Mouse (Mus musculus) stomach, postnatal 0 days (tissue): ENCODE data around the gene Gse1. TPM values are rescaled to one million over a fixed set of nuclear protein-coding genes. Genes with fewer than 3 reads are reported as not detected.

ENCODE experiments used
- ATAC-seq: fragments of 200-750 bp; cut with Nextera tagmentation; 2 replicates; pipeline ENCODE4 v1.8.0; 2017; ENCODE audit not compliant: low FRiP score, low TSS enrichment
- DNase-seq: peaks from one replicate; pipeline ENCODE4 v3.0.0-alpha.2; 2016; ENCODE audit warnings: low spot score
- H3K27ac ChIP-seq: fragments of 300-500 bp; sonication (generic); replicated peaks from 2 replicates; pipeline ENCODE4 v1.5.1; 2014; ENCODE audit warnings: mild to moderate bottlenecking, control low read depth
- H3K27me3 ChIP-seq: fragments of 300-500 bp; sonication (generic); 2 replicates; pipeline ENCODE4 v1.6.1; 2014; ENCODE audit warnings: low read length; ENCODE audit not compliant: control insufficient read depth, insufficient read depth
- H3K36me3 ChIP-seq: fragments of 300-500 bp; sonication (generic); 2 replicates; pipeline ENCODE4 v1.6.1; 2014; ENCODE audit warnings: low read length, mixed read lengths; ENCODE audit not compliant: control insufficient read depth, insufficient read depth
- H3K4me1 ChIP-seq: fragments of 300-500 bp; sonication (generic); replicated peaks from 2 replicates; pipeline ENCODE4 v1.6.1; 2014; ENCODE audit warnings: antibody characterized with exemption; ENCODE audit not compliant: control insufficient read depth, insufficient read depth
- H3K4me2 ChIP-seq: fragments of 300-500 bp; sonication (generic); replicated peaks from 2 replicates; pipeline ENCODE4 v1.6.1; 2014; ENCODE audit warnings: low read depth, mild to moderate bottlenecking, control low read depth, moderate library complexity
- H3K4me3 ChIP-seq: fragments of 300-500 bp; sonication (generic); 2 replicates; pipeline ENCODE4 v1.5.1; 2014; ENCODE audit warnings: low read depth, low read length, control low read depth
- H3K9ac ChIP-seq: fragments of 300-500 bp; sonication (generic); 2 replicates; pipeline ENCODE4 v1.6.1; 2014; ENCODE audit warnings: mild to moderate bottlenecking, low read length, control low read depth, mixed read lengths
- H3K9me3 ChIP-seq: fragments of 300-500 bp; sonication (generic); 2 replicates; pipeline ENCODE4 v1.6.1; 2016; ENCODE audit warnings: low read length; ENCODE audit not compliant: control insufficient read depth
- CTCF ChIP-seq: IDR thresholded peaks from 2 replicates; pipeline ENCODE4 v1.5.1; 2016; ENCODE audit warnings: antibody characterized with exemption, low read depth, mild to moderate bottlenecking, moderate library complexity
- EP300 ChIP-seq: optimal IDR thresholded peaks from 2 replicates; pipeline ENCODE3; 2016; ENCODE audit warnings: antibody characterized with exemption
- WGBS: fragments of 180-500 bp; shearing (Covaris S2); extraction: QIAGEN DNeasy Blood & Tissue Kit; methylation state at CpG from one replicate; pipeline ENCODE4 v1.1.7; 2014; 5-methylcytosine and 5-hydroxymethylcytosine counted together
- polyA plus RNA-seq: library from polyadenylated mRNA; unstranded; fragments of >200 nt; fragmentation: Nextera tagmentation; extraction: Ambion mirVana; gene quantifications from 2 replicates; pipeline ENCODE4 v1.2.1, GENCODE M21; 2015

Gene Gse1
- polyA plus RNA-seq, 1 experiment from 2014 or later = 6.4 TPM

GRCm38 (mm10) chr8:120589921-120590320 lies 361.7 kb downstream of the Gse1 start:
- Histone ChIP-seq H3K9ac (peak overlapping the region; percentile 14; the same call in 1 of the 2 replicates), H3K4me1 (peaks cover 3% of the 10 kb centered on the region; the same call in 1 of the 2 replicates), H3K9me3 (no peaks in the 10 kb centered on the region), H3K4me3 (peak overlapping the region; percentile 39; the same call in 1 of the 2 replicates), H3K4me2 (peak overlapping the region; percentile 69), H3K27me3 (no peaks in the 10 kb centered on the region), H3K27ac (peak overlapping the region; percentile 58; the same call in 1 of the 2 replicates), H3K36me3 (0 out of 2 replicates have a peak, but pooled peaks cover 2% of the 10 kb centered on the region)
- TF ChIP-seq EP300 (no peak), CTCF (no peak)
- ATAC-seq (no peak), DNase-seq (peak; percentile 57)
- 51% methylated on average over 2 of the region's 2 CpGs for WGBS

GRCm38 (mm10) chr8:120591587-120592292 lies 363.5 kb downstream of the Gse1 start:
- ATAC-seq (no peak), DNase-seq (peak; percentile 70)
- Histone ChIP-seq H3K4me2 (no peak overlapping the region), H3K4me3 (no peak overlapping the region), H3K9ac (no peak overlapping the region), H3K36me3 (no peaks in the 10 kb centered on the region), H3K27me3 (no peaks in the 10 kb centered on the region), H3K4me1 (peaks cover 3% of the 10 kb centered on the region; the same call in 1 of the 2 replicates), H3K9me3 (no peaks in the 10 kb centered on the region), H3K27ac (no peak overlapping the region)
- WGBS = 38% methylated on average over 10 of the region's 10 CpGs
- no peak for TF ChIP-seq CTCF
- TF ChIP-seq EP300 = no peak

GRCm38 (mm10) chr8:120594571-120594970 lies 366.3 kb downstream of the Gse1 start:
- WGBS = 88% methylated on average over 5 of the region's 5 CpGs
- no peak for ATAC-seq
- H3K27ac ChIP-seq = no peak overlapping the region

GRCm38 (mm10) chr8:120595963-120596362 lies 367.7 kb downstream of the Gse1 start:
- peak; percentile 90 for TF ChIP-seq CTCF
- no peak for TF ChIP-seq EP300
- Histone ChIP-seq H3K4me2 (no peak overlapping the region), H3K27ac (no peak overlapping the region), H3K9me3 (no peaks in the 10 kb centered on the region), H3K27me3 (no peaks in the 10 kb centered on the region), H3K36me3 (no peaks in the 10 kb centered on the region), H3K9ac (no peak overlapping the region), H3K4me3 (no peak overlapping the region), H3K4me1 (peaks cover 3% of the 10 kb centered on the region; the same call in 1 of the 2 replicates)
- DNase-seq (peak; percentile 77), ATAC-seq (no peak)
- WGBS = 13% methylated on average over 5 of the region's 5 CpGs

More at GRCm38 (mm10) chr8:120594571-120594970, 366.3 kb downstream of the Gse1 start:
- Histone ChIP-seq H3K9me3 (no peaks in the 10 kb centered on the region), H3K9ac (no peak overlapping the region), H3K4me2 (no peak overlapping the region), H3K36me3 (no peaks in the 10 kb centered on the region), H3K4me3 (no peak overlapping the region), H3K27me3 (no peaks in the 10 kb centered on the region), H3K4me1 (peaks cover 5% of the 10 kb centered on the region; the same call in 1 of the 2 replicates)
- no peak for DNase-seq
- TF ChIP-seq CTCF (peak; percentile 62), EP300 (no peak)

GRCm38 (mm10) chr8:120598579-120598978 lies 370.3 kb downstream of the Gse1 start:
- no peaks in the 10 kb centered on the region for H3K27me3 ChIP-seq
- DNase-seq = peak; percentile 45
- no peaks in the 10 kb centered on the region for H3K9me3 ChIP-seq
- H3K27ac ChIP-seq = no peak overlapping the region
- no peak overlapping the region for H3K4me3 ChIP-seq
- H3K9ac ChIP-seq = peak overlapping the region; percentile 8; the same call in 1 of the 2 replicates
- 21% methylated on average over 24 of the region's 24 CpGs for WGBS
- H3K4me1 ChIP-seq = peaks cover 3% of the 10 kb centered on the region; the same call in 1 of the 2 replicates
- TF ChIP-seq EP300 (no peak), CTCF (no peak)
- no peak for ATAC-seq
- peak overlapping the region; percentile 34 for H3K4me2 ChIP-seq
- H3K36me3 ChIP-seq = no peaks in the 10 kb centered on the region

- H3K9ac ChIP-seq = no peak overlapping the region
- 62% methylated on average over 7 of the region's 7 CpGs for WGBS
- H3K27me3 ChIP-seq = no peaks in the 10 kb centered on the region
- H3K4me2 ChIP-seq = no peak overlapping the region
- DNase-seq = peak; percentile 86
- no peaks in the 10 kb centered on the region for H3K36me3 ChIP-seq
- no peak overlapping the region for H3K27ac ChIP-seq
- ATAC-seq = no peak
- no peaks in the 10 kb centered on the region for H3K9me3 ChIP-seq
- TF ChIP-seq CTCF (peak; percentile 82), EP300 (no peak)
- no peak overlapping the region for H3K4me3 ChIP-seq
- H3K4me1 ChIP-seq = peaks cover 3% of the 10 kb centered on the region; the same call in 1 of the 2 replicates
Measured at GRCm38 (mm10) chr8:120599504-120599903, 371.2 kb downstream of the Gse1 start.
